Mouse (Mus musculus) embryonic stem cell, embryonic (primary cell): ENCODE data around the gene Kmt2c.

Source experiments
- CTCF ChIA-PET, 4 experiments: fragments of 300-600 bp in 2 of 4; fragments of 350-600 bp in 2 of 4; sonication (Branson Sonifier 250); formaldehyde crosslinking; loops; one replicate each; lab custom pipeline; 2022; ENCODE audit warnings: inconsistent platforms in 2 of 4; lab: Charles Lee
- POLR2A ChIA-PET, 4 experiments: fragments of 300-600 bp in 2 of 4; fragments of 350-600 bp in 2 of 4; sonication (Branson Sonifier 250); formaldehyde crosslinking; loops; one replicate each; lab custom pipeline; 2022; ENCODE audit warnings: antibody characterized with exemption in 4 of 4, inconsistent platforms in 1 of 4; lab: Charles Lee

Gene Kmt2c

DNA sequence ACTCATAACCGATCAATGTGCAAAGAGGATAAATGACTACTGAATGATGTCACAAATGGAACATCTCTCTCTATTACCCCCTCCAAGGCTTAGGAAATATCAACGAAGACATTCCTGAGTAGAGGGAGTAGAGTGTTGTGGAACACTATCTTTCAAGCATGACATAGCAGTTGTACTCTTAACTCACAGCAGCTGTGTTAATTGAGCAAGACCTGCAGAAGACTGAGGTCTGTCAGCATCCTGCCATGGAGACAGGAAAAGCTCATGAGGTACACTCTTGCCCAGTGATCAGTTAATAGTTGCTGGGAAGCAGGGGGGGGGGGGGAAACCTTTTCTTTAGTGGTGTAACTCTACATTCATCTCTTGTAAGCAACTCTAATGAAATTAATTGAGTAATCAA lies 22.8 kb downstream of the Kmt2c start:
- ChIA-PET POLR2A (interaction anchor here in 2 of 4 experiments (1.1 kb wide), 2 partner anchors 12 to 57 kb away, joined by 3 to 4 read pairs; no protein-coding TSS in a partner anchor), CTCF (interaction anchor here in 1 of 4 experiments (0.6 kb wide), 1 partner anchor 103 kb away, joined by 5 read pairs; no protein-coding TSS in a partner anchor)

DNA sequence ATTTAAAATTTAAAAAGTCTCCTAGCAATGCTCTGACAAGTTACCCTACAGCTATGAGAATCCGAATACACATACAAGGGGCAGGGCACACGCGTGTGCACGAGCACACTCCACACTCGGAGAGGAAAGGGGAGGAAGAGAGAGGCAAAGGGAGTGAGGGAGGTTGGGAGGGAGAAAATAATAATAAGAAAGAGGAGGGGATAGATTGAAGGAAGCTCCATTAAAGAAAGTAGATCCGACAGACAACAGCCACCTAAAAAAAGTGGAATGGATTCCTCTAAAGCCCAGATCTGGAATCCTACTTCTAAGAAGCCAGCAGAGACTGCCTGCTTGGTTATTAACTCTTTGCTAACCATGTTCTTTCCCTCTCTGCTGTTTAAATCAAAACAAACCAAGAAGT lies 26.5 kb downstream of the Kmt2c start:
- POLR2A ChIA-PET: interaction anchor here (0.5 to 3.6 kb wide), 39 partner anchors 8 to 377 kb away, joined by 3 to 61 read pairs (median 5); partner anchors contain the start of genes Kmt2c (in 3 of the 4), Actr3b (in 1 of the 4) and Cct8l1 (in 1 of the 4)
- CTCF ChIA-PET: interaction anchor here in 3 of 4 experiments (0.6 to 0.8 kb wide), 3 partner anchors 156 to 465 kb away, joined by 3 to 10 read pairs (median 6); no protein-coding TSS in a partner anchor

DNA sequence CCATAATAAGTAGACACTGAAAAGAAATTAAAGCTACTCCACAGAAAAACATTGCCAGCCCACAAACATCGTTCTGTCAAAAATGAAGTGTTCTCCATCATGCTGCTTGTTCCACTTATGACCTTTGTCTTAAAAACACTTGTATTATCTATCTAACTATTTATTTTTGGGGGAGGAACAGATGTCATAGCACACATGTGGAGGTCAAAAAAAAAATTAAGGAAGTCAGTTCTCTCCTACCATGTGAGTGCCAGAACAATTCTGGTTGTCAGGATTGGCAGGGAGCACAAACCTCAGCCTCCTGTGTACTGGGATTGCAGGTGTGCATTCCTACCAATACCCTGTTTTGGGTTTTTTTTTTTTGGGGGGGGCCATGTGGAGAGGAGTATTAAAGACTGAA lies 36.6 kb downstream of the Kmt2c start:
- POLR2A ChIA-PET: interaction anchor here in 1 of 4 experiments (1.0 to 1.9 kb wide), 3 partner anchors 10 to 38 kb away, joined by 3 to 7 read pairs (median 3); no protein-coding TSS in a partner anchor

DNA sequence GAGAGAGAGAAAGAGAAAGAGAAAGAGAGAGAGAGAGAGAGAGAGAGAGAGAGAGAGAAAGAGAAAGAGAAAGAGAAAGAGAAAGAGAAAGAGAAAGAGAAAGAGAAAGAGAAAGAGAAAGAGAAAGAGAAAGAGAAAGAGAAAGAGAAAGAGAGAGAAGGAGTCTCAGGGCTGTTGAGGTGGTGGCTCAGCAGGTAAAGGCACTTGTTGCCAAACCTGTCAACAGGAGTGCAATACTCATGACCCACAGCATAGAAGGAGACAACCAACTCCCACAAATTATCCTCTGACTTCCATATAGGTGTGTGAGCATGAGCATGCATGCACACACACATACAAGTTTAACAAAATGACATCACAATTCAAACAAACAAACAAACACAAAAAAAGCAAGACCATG lies 43.2 kb downstream of the Kmt2c start:
- ChIA-PET POLR2A (interaction anchor here in 3 of 4 experiments (0.5 to 2.7 kb wide), 3 partner anchors 17 to 314 kb away, joined by 3 to 13 read pairs (median 3); no protein-coding TSS in a partner anchor), CTCF (interaction anchor here in 1 of 4 experiments (0.6 kb wide), 1 partner anchor 272 kb away, joined by 4 read pairs; no protein-coding TSS in a partner anchor)

More for the DNA sequence above, 36.6 kb downstream of the Kmt2c start:
- CTCF ChIA-PET: no interaction called here

DNA sequence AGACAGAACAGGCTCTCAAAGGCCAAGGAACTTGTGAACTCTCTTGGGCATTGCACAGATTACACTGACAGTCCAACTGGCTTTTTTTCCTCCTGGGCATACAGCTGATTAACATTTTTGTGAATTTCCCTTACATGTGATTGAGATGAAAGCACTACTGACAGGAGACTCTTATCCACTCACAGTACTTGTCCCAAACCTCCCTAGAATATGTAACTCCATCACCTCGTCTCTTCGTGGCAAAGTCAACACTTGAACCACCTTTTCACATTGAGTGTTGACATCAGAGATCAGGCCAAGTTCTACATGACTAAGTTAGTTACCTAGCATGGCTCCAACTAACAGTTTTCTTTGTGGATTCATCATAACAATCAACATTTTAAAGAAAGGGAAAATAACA lies 45.9 kb downstream of the Kmt2c start:
- ChIA-PET CTCF (no interaction called here), POLR2A (no interaction called here)

DNA sequence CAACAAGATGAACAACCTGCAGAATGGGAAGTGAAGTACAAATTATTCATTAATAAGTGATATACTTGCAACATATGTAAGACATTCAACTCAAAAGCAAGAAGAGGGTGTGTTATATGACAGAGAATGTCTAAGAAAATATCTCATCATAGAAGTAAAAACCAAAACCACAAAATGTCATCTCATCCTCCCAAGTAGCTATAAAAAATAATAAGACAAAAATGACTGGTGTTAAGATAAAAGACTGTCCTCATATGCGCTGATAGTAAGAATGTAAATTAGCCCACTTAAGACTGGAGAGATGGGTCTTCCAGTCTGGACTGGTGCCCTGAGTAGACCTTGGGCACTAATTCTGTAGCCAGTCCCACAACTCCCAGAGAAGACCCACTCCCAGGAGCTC lies 61.1 kb downstream of the Kmt2c start:
- ChIA-PET CTCF (interaction anchor here in 2 of 4 experiments (0.9 to 1.4 kb wide), 2 partner anchors 24 to 297 kb away, joined by 3 to 10 read pairs; no protein-coding TSS in a partner anchor), POLR2A (interaction anchor here in 1 of 4 experiments (1.1 to 2.2 kb wide), 4 partner anchors 8 to 95 kb away, joined by 3 to 7 read pairs (median 4); partner anchors contain the start of gene Kmt2c)

DNA sequence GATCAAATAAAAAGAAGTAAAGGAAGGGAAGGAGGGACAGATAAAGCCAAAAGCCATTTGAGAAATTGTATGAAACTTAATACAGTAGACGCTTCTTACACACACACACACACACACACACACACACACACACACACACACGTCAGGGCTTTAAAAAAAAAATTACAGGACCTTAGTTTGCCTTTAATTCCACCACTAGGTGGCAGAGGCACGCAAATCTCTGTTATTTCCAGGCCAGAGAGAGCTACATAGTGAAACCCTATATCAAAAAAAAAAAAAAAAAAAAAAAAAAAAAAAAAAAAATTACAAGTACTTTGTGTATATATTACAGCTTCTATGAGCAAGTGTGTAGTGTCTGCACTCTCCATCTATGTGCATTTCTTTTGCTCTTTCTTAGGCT lies 62.5 kb downstream of the Kmt2c start:
- POLR2A ChIA-PET: interaction anchor here (0.6 to 2.2 kb wide), 21 partner anchors 10 to 195 kb away, joined by 3 to 7 read pairs (median 3); partner anchors contain the start of gene Kmt2c (in 1 of the 4)
- CTCF ChIA-PET: interaction anchor here (0.6 to 1.5 kb wide), 83 partner anchors 9 to 919 kb away, joined by 3 to 15 read pairs (median 4); partner anchors contain the start of gene E130116L18Rik (in 1 of the 4)

DNA sequence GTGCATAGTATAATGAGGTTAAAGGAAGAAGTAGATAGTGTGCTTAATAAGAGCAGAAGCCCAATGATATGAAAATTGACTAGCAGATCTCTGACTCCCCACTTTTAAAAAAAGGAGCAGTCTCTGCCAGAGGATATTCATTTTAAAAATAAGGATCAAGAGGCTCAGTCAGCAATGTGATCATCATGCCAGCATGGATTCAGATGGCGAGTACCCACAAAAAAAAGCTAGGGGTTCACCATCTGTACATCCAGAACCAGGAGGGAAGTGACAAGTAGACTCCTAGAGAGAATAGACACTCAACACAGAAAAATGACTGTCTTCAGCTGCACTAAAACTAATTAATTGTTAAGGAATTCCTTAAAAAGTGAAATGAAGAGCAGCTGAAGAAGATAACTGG lies 76.0 kb downstream of the Kmt2c start:
- ChIA-PET CTCF (interaction anchor here in 1 of 4 experiments (1.2 kb wide), 1 partner anchor 14 kb away, joined by 3 read pairs; no protein-coding TSS in a partner anchor), POLR2A (interaction anchor here in 1 of 4 experiments (1.2 kb wide), 1 partner anchor 34 kb away, joined by 3 read pairs; no protein-coding TSS in a partner anchor)

DNA sequence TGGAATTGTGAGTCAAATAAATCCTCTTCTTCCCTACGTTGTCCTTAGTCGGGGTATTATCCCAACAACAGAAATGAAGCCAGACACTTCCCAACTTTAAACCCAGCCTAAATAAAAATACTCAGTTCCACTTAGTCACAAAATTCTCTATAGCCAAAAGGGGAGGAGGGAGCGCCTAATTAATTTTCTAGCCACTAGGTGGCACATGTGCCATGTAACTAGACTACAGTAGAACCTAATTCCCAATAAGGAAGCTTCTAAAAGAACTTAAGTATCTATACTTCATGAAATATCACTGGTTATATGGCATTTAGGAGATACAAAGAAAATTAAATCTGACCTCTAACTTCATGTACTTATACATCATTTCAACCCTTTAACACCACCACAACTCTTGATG lies 78.0 kb downstream of the Kmt2c start:
- ChIA-PET POLR2A (interaction anchor here in 3 of 4 experiments (0.9 to 1.6 kb wide), 6 partner anchors 15 to 233 kb away, joined by 3 to 8 read pairs (median 3); no protein-coding TSS in a partner anchor), CTCF (interaction anchor here (0.5 to 2.3 kb wide), 34 partner anchors 10 to 410 kb away, joined by 3 to 12 read pairs (median 4); partner anchors contain the start of gene Actr3b (in 1 of the 4))

DNA sequence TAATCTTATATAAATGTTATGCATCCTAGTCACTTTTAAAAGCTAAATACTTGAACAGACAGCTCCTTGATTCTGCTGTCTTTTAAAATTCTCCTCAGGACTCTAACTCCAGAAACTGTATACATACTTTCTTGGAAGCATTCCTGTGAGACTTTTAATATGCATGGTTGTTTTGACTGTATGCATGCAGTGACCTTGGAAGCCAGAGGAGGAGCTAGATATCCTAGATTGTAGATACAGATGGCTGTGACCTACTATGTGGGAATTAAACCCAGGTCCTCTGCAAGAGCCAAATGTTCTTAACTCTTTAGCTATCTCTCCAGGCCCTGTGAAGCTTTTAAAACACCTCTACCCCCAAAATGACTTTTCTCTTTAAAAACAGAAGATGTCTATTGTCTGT lies 83.2 kb downstream of the Kmt2c start:
- CTCF ChIA-PET: interaction anchor here in 1 of 4 experiments (0.6 kb wide), 1 partner anchor 794 kb away, joined by 5 read pairs; no protein-coding TSS in a partner anchor

DNA sequence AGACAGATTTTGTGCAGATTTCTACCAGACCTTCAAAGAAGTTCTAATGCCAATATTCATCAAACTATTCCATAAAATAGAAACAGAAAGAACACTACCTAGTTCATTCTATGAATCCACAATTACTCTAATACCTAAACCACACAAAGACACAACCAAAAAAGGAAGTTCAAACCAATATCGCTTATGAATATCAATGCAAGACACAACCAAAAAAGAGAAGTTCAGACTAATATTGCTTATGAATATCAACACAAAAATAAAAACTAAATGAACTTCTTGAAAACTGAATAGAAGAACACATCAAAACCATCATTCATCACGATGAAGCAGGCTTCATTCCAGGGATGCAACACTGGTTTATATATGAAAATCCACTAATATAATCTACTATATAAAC lies 101.9 kb downstream of the Kmt2c start:
- POLR2A ChIA-PET: no interaction called here
- CTCF ChIA-PET: no interaction called here

More for the DNA sequence above, 83.2 kb downstream of the Kmt2c start:
- POLR2A ChIA-PET: interaction anchor here in 1 of 4 experiments (1.6 kb wide), 1 partner anchor 8 kb away, joined by 4 read pairs; no protein-coding TSS in a partner anchor

DNA sequence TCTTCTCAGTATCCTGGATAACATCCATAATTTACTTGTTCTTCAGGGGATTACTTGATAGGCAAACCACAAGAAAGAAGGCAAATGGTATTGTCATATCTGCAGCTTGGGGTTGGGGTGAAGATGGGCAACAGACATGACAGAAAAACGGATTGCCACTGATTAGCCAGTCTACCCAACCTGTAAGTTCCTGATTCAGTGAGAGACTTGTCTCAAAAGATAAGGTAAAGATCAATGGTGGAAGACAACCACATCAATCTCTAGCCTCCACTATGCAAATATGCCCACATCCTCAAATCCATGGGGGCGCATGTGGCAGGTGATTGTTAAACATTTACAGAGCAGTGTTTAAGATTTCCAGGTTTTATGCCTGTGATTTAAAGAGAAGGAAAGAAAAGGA lies 105.9 kb downstream of the Kmt2c start:
- CTCF ChIA-PET: no interaction called here

DNA sequence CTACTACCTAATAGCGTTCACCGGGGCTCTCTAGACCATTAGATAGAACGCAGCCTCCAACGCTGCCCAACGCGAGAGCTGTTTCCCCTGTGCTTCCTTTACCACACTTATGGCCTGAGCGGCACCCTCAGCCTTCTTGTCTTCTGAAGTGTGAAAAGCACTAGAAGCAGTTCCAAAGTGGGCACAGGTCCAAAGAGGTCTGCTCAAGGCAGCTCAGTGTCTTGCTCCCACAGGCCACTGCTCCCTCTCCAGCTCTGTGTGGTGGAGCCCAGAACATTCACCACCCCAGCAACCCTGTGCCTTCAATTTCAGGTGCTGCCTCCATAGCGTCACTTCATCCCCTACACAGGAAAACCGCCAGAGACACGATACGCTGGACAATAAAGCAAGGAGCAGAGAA lies 115.0 kb downstream of the Kmt2c start:
- POLR2A ChIA-PET: interaction anchor here in 1 of 4 experiments (1.1 to 1.5 kb wide), 2 partner anchors 10 to 17 kb away, joined by 3 to 5 read pairs; no protein-coding TSS in a partner anchor

More for the DNA sequence above, 105.9 kb downstream of the Kmt2c start:
- POLR2A ChIA-PET: no interaction called here

DNA sequence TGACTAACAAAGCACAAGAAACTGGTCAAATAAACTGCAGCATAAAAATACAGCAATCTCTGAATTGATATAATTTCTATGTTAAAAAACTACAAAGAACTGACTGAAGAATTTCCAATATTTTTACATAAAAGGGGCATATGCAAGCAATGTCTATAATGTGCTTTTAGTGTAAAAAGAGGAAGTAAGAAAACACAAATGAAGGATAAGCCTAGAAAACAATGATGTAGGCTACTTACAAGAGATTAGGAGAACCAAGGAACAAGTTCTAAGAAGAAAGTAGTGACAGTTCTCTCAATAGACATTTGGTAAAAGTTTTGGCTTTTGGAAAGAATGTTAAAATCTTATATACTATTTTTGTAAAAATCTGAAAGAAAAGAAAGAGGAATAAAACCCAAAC lies 119.4 kb downstream of the Kmt2c start:
- ChIA-PET CTCF (no interaction called here), POLR2A (no interaction called here)

More for the DNA sequence above, 115.0 kb downstream of the Kmt2c start:
- CTCF ChIA-PET: interaction anchor here in 1 of 4 experiments (0.6 kb wide), 2 partner anchors 52 to 119 kb away, joined by 3 to 11 read pairs; no protein-coding TSS in a partner anchor

DNA sequence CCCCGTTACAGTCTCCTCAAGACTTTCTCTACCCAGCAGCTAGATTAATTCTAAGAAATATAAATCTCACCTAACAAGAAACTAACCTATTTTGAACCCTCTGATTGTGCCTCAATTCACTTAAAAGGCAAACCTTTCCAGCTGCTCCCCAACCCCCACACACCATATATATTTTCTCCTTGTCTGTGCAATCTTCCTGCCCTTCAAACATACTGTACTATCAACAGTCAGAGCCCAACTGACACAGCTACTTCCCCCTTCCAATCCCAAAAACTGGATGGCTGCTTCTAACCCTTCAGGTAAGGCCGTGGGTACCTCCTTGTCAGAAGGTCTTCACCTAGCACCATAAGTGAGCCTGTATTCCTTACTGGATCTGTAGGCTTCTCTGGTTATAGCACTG lies 130.2 kb downstream of the Kmt2c start:
- ChIA-PET CTCF (interaction anchor here in 1 of 4 experiments (0.6 kb wide), 1 partner anchor 68 kb away, joined by 7 read pairs; no protein-coding TSS in a partner anchor), POLR2A (interaction anchor here in 2 of 4 experiments (0.6 to 1.3 kb wide), 2 partner anchors 16 to 27 kb away, joined by 3 read pairs; no protein-coding TSS in a partner anchor)

DNA sequence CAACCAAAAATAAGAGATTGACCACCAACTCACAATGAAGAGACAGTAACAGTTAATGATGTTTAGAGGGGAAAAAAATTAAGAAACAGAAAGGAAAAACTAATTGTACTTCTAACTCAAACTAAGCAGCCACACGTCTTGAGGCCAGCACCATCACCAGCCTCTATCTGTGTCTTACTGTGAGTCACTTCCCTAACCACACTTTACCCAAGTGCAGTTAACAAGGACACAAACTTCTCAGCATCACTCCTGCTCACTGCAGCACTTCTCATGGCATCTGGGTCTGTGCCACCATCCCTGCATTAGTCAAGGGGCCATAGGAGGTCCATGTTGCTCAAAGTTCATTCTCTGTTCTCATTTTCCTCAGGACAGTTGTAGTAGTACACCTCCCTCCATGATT lies 131.5 kb downstream of the Kmt2c start:
- POLR2A ChIA-PET: interaction anchor here in 1 of 4 experiments (0.7 kb wide), 1 partner anchor 392 kb away, joined by 3 read pairs; no protein-coding TSS in a partner anchor

DNA sequence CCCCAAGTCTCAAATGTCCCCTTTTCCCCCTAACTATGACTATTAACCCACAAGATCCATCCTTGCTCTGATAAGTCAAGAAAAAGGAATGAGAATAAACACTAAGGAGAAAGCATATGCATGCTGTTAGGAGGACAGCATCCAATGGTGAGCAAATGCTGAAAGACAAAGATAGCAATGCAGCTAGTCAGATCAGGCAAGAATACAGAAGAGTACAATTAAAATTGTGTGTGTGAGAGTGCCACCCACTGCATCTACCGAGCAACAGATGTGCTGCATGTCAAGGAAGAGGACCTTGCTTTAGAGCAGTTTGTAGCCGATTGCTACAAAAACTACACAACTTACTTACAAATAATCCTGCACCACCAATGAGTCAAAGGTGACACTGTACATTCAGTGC lies 145.1 kb downstream of the Kmt2c start:
- ChIA-PET CTCF (no interaction called here), POLR2A (no interaction called here)

More for the DNA sequence above, 131.5 kb downstream of the Kmt2c start:
- CTCF ChIA-PET: interaction anchor here in 1 of 4 experiments (0.6 kb wide), 1 partner anchor 80 kb away, joined by 3 read pairs; no protein-coding TSS in a partner anchor

DNA sequence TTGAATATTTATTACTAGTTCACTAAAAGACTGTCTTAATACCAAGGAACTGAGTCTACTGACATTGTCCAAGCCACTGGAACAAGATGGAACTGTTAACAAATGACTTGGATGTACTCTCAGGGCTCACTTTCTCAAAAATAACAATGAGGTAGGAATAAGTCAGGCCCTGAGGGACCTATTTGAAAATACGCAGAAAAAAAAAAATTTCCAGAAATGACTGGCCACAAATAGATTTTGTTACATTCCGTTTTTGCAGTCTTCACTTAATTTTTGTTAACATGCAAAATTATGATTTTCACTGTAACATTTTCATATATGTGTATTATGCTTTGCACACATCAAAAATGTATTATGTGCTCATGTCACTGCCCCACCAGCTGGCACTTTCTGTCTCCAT lies 167.3 kb downstream of the Kmt2c start:
- POLR2A ChIA-PET: no interaction called here
- CTCF ChIA-PET: no interaction called here

DNA sequence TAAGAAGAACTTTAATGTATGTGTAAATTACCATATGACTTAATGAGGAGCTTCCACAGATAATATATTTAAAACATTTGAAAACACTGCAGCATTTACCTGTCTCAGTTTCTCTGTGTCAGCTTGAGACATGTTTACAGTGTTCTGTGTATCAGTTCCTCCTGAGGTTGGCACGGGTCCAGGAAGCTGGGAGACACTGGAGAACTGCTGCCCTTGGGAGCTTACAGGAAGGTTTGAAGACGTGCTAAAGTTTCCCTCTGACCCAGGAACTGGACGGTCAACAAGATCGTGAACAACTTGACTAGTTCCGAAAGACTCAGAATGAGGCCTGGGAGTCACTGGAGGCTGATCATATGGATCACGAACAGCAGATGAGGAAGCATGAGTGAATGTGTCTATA lies 184.7 kb downstream of the Kmt2c start:
- ChIA-PET POLR2A (no interaction called here), CTCF (no interaction called here)
